Mouse (Mus musculus): ENCODE measurements around the gene Sept6.
A peak's percentile ranks its signal among the peaks of the same experiment; 100 is the strongest.
"Not testable (repeated sequence)": the region's sequence is repeated elsewhere in the genome, so short reads cannot be mapped to it uniquely, and the experiment has no call there.

Gene Sept6

DNA sequence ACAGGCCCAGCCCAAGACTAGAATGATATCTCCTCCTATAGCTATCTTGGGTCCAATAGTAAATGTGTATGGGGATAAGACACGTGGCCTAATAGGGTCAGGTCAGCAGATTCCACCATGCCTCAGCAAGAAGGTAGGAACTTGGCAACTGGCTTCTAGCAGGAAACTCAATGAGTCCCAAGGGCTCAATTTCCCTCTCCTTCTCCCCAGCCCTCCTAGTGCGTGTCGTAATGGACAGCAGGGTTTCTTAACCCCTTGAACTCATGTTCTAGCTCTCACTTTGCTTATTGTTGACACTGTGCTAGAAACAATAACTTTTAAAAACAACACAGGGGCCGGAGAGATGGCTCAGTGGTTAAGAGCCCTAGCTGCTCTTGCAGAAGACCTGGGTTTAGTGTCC lies 22.1 kb downstream of the Sept6 start:
- DNase-seq (ENCODE audit: low spot score) = no peak

DNA sequence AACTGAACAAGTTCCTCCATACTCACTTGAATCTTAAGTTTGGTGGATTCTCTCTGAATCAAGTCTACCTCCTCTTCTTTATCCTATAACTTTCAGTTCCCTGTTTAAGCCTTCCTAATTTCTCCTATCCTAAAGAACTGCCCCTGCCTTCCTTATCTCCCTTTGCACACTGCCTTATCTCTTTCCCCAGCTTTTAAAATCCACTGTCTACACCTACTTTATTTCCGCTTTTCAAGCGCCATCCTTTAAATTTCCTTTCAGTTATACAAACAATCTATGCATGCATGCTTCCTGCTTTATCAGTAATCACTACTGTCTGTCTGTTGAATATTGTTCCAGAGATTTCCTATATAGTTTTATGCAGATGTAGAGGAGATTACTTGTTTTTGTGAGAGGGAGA lies 34.9 kb downstream of the Sept6 start:
- no peak for DNase-seq (ENCODE audit: low spot score)

DNA sequence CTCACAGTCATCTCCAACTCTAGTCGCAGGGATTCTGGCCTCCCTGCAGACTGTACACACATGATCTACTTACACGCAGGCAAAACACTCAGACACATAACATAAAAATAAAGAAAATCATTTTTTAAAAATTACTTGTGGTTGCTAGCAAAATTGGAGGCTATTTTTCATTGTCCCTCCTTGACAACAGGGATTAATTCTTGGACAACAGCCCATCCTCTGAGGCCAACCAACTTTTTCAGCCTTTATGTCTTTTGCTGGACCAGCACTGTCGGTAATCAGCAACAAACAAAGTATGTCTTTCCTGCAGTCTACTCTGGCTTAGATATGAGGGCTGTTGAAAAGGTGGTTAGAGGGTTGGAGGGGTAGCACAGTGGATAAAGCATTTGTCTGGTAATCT lies 50.5 kb downstream of the Sept6 start:
- DNase-seq (ENCODE audit: low spot score) = no peak

DNA sequence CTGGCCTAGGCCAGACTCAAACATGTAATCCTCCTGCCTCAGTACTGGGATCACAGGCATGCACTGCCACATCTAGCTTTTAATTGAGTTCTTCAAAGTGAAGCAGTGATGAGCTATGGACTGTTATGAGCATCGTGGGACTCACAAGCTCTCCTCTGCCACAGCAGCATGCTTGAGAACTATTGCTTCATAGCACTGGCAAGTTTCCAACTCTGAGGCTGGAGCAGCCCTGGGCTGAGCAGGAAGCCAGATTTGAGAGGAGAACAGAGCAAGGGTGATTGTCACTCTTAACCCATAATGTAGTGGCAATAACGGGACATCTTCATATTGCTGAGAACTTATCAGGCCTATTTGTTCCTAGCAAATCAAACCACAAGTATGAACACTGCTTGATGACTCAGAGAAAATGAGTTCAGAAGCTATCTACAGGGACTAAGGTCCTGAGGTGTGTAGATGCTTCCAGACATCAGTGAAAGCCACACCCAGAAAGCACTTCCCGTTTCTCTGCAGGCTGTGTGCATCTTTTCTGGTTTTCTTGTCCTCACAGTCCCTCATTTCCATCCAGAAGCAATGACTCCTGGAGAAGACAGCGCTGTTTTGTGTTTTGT lies 51.7 kb downstream of the Sept6 start:
- no peak for DNase-seq (ENCODE audit: low spot score)

DNA sequence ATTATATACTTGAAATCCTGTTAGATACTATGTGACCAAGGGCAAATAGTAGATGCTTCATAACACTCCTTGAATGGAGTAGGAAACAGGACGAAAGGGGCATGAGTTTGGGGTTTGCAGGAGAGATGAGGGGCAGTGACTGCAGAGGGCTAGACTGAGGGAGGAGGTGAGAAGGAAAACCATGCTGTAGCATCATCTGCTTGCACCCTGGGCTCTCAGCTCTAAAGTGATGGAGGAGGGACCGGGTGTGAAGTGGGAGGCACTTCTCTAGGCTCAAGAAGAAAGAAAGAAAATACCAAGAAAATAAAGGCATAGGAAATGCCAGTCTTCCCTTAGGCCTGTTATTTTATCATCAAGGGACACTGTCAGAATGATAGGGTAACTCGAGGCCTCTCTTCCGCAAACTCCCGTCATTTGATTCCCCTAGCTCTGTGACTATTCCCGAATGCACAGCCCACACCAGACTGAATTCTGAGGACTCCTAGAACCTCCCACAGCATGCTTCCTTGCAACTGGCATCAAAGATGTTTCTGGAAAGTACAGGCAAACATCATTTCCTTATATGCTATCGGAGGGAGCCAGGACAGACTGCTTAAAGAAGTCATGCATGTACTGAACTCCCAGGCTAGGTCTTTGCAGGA lies 56.1 kb downstream of the Sept6 start:
- DNase-seq (ENCODE audit: low spot score) = no peak

DNA sequence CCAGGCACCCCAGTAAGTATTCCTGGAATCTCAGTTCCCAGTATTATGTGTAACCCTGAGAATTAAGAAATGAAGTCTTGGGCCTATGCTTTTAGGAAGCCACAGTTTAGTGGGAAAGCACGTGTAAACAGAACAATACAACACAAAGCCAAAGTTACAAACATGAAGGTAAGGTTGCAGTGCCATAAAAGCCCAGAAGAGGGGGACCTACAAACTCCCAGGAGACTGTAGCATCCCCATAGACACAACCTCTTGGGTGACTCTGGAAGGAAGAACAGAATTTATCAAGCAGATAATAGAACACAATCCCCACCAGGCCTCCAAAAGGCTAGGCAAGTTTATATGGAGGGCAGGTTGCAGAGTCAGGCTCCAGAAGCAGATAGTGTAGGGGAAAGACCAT lies 61.0 kb downstream of the Sept6 start:
- no peak for DNase-seq (ENCODE audit: low spot score)

DNA sequence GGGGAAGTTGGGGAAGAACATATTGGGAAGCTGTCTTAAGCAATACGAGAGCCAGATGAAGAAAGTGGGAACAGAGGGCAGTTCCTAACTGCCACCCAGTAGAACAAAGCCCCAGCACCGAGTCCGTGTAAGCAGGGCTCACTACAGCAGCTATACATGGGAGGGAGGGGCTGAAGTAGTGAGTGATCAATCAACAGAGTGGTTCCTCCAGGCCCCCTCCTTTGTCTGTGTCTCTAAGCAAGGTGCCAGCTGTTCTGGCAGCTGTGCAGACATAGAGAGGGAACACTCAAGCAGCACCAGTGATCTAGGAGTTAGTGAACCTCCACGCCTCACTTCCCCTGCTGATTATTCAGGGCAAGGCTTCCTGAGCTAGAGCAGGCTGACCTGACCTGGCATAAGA lies 61.9 kb downstream of the Sept6 start:
- DNase-seq (ENCODE audit: low spot score) = no peak

DNA sequence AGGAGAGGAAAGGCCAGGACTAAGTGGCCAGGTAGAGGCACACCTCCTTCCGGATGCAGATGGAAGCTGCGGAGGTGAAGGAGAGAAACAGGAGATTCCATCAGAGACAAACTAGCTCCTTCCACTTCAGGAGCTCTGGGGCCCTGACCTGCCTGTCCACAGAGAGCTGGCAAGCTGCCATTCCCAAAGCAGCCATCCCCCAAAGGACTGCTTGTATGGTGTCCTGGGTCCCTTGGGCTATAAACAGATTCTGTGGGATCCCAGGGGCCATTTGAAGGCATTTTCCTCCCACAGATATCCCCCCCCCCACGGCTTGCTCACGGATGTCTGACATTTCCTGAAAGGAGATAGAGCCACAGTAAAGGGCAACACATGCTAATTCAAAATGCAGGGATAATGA lies 62.8 kb downstream of the Sept6 start:
- no peak for DNase-seq (ENCODE audit: low spot score)

DNA sequence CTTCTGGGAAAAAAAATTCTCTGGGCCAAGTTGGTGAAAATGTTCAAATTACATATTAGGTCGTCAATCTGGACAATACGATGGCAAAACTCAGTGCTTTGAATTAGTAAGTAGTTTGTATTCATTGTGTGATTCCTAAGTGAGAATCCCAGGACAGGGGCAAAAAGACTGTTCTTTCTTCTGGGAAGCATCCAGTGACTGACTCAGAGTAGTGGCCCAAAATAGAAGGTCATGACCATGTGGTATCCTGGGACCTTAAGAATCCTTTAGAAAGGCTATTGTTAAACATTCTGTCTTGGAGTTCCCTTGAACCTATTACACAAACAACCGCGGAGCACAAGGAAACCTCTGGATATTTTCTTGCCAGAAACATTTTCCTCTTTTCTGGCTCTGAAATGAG lies 70.2 kb downstream of the Sept6 start:
- no peak for DNase-seq (ENCODE audit: low spot score)

DNA sequence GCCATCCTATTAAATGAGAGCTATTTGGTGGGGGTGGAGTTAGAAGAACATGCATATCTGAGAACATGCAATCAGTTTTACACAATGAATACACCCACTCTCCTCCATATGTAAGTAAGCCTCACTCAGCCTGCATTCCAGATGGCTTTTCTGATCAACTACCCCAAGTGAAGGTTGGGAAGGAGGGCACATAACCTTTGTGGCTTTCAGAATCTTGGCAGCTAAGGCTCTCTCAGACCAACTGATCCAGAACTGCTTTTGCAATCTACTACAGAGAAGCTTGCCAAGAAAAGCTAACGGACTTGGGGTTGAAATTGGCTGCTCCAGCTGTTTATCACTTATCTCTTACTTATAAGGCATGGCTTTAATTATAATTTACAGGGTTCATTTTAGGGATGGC lies 73.8 kb downstream of the Sept6 start:
- no peak for DNase-seq (ENCODE audit: low spot score)

DNA sequence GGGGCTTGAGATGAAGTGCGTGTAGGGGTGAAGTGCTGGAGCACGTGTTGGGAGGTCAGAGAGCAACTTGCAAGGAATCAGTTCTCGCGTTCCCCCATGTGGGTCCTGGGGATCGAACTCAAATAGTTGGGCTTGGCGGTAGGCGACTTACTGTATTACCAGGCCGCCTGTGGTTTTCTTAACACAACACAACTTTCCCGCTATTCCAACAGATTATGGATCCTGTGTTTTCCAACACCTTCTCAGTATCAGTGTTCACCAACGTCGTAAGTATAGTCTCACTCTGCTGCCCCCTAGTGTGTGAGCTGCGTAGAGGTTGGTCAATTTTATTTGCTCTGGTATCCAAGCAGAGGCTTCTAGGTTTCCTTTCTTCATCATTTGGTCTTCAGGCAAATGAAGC lies 80.3 kb downstream of the Sept6 start:
- DNase-seq (ENCODE audit: low spot score) = no peak

DNA sequence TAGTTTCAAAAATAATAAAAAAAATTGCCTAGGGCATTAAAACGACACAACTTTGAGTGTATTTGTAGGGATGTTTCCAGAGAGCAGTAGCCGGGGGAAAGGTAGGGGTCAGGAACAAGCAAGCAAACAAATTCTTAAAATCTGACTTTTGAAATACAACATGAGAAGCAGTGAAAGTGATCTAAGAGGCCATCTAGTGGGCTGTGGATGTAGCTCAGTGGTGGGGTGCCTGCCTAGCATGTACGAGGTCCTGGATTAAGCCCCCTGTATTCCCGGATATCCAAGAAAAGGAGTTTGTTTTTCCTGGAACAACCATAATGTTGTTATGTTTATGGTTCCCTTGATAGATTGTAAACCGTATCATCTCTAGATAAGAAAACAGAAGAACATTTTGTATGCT lies 85.1 kb downstream of the Sept6 start:
- DNase-seq (ENCODE audit: low spot score) = no peak

DNA sequence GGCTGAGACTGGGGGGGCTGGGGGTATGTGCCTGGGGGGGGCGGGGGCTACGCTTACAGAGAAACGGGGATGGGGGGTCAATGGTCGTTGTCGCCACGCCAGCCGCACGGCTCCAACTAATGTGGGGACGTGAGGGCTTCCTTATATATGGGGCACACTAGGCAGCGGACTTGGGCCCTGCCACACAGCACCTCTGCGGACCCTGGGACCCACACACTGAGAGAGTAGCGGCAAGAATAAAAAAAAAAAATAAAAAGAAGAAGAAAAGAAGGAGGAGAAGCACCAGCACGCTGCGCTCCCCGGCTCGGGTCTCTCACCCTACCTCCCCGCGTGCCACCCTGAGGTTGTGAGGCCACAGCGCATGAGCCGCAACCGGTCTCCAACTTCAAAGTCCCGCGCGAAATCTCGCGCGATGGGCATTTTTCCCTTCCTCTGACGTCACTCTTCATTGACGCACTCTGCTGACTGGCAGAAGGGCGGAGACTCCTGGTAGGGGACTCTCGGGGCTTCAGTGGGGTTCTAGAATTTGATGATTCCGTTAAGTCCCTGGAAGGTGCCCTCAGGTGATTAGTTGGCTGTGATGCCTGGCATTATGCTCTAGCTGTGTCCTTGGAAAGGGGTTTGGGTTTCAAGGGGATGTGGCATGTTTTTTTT lies 88.4 kb downstream of the Sept6 start:
- DNase-seq (ENCODE audit: low spot score) = peak; percentile 65

DNA sequence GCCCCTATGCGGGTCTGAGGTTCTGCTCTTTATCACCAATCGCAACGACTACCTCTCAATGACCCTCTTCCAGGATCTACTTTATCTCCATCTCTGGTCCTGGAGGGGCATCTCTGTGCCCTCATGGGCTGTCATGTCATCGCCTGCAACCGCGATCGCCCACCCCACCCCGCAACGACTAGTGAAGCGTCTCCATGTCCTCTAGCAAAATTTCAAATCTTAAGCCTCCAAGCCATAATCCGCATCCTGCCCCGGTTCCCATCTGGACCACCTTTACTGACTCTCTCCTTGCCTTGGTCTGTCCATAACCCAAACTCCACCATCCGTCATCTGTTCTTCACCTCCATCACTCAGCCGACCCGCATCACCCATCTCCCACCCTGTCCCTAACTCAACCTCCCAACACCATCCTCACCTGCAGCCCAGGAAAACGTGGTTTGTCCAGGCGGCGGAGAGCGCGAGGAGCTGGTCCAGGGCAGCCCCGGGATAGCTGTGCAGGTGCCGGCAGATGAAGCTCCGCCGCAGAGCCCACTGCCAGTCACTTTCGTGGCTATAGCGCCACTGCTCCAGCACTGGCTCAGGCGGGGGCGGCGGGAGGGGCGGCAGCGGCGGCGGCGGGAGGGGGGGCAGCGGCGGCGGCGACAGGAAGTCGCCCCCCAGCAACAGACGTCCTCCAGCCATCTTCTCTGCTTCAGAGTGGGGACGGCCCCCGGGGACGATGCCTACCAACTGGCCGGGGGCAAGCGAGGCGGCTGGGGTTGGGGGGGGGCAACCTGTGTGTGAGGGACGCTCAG lies 89.1 kb downstream of the Sept6 start, which contains the start of gene Nkrf:
Gene Nkrf, minus strand, starts transcription at position 579 of the 794 bp plus-strand sequence.
- no peak for DNase-seq (ENCODE audit: low spot score)

DNA sequence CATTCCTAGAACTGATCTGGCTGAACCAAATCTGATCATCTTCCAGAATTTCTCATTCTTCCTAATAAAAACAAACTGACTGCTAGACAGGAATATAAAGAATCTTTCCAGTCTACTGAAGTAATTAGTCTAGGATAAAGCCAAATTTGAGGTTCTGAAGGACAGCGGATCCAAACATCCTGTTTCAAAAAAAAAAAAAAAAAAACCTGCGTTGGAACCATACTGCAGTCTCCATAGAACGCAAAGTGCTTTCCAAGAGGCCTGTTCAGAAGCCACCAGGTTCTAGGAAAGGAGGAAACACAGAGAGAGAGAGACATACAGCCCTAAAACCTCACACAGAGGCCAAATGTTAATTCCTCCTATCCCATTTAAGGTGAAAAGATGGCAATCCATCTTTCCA lies 89.9 kb downstream of the Sept6 start:
- DNase-seq (ENCODE audit: low spot score) = no peak

DNA sequence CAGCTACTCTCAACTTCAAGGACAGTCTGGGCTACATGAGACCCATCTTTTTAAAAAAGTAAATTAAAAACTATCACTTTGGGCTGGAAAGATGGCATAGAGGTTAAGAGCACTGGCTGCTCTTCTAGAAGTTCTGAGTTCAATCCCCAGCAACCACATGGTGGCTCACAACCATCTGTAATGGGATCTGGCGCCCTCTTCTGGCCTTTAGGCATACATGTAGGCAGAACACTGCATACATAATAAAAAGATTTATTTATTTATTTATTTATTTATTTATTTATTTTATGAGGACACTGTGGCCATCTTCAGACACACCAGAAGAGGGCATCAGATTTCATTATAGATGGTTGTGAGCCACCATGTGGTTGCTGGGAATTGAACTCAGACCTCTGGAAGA lies 92.7 kb downstream of the Sept6 start:
- not testable (repeated sequence) for DNase-seq (ENCODE audit: low spot score)

DNA sequence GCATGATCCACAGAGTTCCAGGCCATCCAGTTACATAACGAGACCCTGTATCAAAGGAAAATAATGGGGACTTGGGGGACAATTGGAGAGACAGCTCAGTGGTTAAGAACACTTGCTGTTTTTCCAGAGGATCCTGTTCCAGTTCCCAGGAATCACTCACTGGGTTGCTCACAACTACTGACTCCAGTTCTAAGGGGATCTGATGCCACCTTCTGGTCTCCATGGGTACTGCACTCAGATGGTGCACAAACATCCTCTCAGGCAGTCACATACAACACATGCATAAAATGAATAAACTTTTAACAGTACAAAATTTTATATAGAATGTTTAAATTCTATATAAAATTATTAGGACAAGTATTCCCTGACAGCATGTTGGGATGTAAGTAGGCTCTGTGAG lies 106.9 kb downstream of the Sept6 start:
- DNase-seq (ENCODE audit: low spot score) = no peak

DNA sequence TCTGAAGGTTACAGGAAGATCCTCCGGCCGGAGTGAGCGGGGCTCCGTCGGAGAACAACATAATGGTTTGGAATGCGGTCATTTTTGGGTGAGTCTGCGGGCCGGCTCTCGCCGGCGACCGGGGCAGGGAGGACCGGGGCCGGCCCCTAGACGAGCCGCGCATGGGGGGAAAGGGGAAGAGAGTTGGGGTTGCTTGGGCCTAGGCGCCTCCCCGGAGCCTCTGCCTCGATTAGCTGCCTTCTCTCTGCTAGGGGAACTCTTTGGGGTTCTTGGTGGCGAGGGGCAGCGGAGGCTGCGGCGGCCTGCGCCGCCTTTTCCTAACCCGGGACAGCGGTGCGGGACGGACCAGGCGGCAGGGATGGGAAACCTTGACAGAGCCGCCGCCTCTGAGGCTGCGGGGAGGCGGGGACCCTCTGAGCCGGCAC lies 116.9 kb downstream of the Sept6 start:
- no peak for DNase-seq (ENCODE audit: low spot score)

DNA sequence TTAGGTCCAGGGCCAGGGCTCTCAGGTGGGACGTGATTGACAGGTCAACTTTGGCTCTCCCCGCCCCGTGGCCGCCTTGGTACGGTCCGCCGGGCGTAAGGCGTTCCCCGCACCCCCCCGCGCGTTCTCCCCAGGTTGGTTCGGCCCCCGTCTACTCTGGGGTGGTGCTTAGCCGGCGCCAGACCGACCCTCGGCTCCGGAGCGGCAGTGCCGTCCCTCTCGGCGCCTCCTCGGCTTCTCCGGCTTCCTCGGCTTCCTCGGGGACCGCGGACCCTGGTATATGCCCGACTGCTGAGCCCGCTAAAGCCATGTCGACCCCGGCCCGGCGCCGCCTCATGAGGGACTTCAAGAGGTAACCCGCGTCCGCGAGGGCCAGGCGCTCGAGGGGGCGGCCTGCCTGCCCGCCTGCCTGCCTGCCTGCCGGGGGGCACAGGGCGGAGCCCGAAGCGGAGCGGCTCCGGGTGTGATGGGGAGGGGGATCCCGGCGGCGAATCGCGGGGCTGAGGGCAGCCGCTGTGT lies 117.4 kb downstream of the Sept6 start:
- peak; percentile 51 for DNase-seq (ENCODE audit: low spot score)

DNA sequence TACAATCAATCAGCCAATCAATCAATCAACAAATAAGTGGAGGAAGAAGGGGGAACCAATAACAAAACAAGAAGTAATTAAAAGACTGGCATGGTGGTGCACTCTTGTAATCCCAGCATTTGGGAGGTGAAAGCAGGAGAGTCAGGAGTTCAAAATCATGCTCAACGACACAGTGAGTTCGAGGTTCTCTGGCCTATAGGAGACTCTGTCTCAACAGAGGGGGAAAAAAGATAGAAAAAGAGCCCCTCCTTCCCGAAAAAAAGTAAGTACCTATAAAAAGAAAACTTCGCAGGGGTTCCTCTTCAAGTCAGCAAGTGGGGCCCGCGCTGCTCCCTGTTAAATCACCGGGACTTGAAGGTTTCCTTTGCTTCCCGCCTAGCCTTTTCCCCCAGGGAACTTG lies 117.8 kb downstream of the Sept6 start, which contains the start of the genes Ube2a and C330007P06Rik:
Gene Ube2a, plus strand, starts transcription at position 136 of the 400 bp plus-strand sequence.
Gene C330007P06Rik, minus strand, starts transcription at position 347 of the 400 bp plus-strand sequence.
- DNase-seq (ENCODE audit: low spot score) = no peak

DNA sequence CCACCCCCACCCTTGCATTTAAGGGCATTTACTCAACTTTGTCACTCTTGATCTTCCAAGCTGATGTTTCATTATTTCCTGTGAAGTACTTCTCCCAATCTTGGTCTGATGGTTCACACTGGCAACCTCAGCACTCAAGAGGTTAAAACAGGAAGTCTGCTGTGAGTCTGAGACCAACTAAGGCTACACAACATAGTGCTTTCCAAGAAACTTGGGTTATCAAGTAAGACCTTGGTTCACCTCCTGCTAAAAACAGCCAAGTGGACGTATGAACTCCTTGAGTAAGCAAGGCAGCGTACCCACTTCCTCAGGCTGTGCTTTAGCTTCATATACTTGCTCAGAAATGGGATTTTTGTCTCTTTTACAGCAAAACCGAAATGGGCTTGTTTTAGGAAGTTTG lies 121.2 kb downstream of the Sept6 start:
- no peak for DNase-seq (ENCODE audit: low spot score)

DNA sequence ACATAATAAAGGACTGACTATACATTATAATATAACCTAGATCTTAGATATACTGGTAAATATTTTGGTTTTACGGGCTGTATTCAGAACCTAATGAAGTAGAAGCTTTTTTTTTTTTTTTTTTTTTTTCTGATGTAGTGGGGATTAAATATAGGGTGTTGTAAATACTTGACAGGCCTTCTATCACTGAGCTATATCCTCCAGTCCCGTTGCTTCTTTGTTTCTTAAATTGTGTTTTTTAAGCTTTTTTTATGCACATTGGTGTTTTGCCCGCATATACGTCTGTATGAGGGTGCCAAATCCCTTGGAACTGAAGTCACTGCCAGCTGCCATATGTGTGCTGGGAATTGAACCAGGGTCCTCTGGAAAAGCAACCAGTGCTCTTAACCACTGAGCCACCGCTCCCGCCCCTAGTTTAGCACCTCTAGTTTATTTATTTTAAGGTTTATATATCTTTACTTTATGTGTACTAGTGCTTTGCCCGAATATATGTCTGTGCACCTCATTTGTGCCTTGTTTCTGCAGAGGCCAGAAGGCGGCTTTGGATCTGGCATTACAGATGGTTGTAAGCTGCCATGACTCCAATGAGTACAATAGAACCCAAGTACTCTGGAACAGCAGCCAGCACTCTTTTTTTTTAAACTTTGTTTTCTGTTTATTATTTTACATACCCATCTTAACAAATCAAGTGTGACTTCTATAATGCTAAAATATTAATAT lies 126.8 kb downstream of the Sept6 start:
- DNase-seq (ENCODE audit: low spot score) = no peak
